Mouse (Mus musculus) C2C12 (cell line): ENCODE measurements around the gene Disp3.

Experiments
- CEBPB ChIP-seq: IDR thresholded peaks from one replicate; pipeline ENCODE4 v1.6.1; 2011; ENCODE audit warnings: low read depth, mild to moderate bottlenecking, control low read depth, moderate library complexity
- CTCF ChIP-seq: IDR thresholded peaks from one replicate; pipeline ENCODE4 v1.5.1; 2011; ENCODE audit not compliant: control insufficient read depth, insufficient read depth, insufficient read length
- MAX ChIP-seq: IDR thresholded peaks from one replicate; pipeline ENCODE4 v1.6.1; 2011; ENCODE audit warnings: mild to moderate bottlenecking, control low read depth
- MYOD1 ChIP-seq: IDR thresholded peaks from one replicate; pipeline ENCODE4 v1.6.1; 2011; ENCODE audit warnings: low read depth; ENCODE audit not compliant: control insufficient read depth, insufficient read length
- MYOG ChIP-seq: IDR thresholded peaks from one replicate; pipeline ENCODE4 v1.6.1; 2011; ENCODE audit not compliant: control insufficient read depth, insufficient read length; ENCODE audit errors: extremely low read depth
- USF1 ChIP-seq: IDR thresholded peaks from one replicate; pipeline ENCODE4 v1.6.1; 2011; ENCODE audit warnings: low read depth, mild to moderate bottlenecking, control low read depth, moderate library complexity

DNA sequence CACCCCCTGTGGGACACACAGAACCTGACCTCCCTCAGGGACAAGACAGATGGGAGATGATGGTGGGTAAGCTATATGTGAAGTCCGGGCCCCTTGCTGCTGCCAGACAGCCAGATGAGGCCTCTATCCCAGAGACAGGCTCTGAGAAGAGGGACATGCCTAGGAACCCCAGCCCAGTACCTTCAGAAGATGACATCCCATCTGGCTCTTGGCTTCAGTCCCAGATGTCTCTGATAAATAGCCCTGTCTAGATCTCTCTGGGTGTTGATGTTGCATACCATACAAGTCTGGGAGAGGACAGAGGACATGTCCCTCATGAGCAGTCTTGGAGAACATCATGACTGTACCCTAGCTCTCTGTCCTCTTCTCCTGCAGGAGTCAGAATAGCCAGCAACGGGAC, 42.5 kb upstream of the Disp3 start:
- TF ChIP-seq CTCF (no peak), MAX (no peak), CEBPB (no peak), USF1 (no peak), MYOG (no peak), MYOD1 (no peak)
